In the genomic region with DNA sequence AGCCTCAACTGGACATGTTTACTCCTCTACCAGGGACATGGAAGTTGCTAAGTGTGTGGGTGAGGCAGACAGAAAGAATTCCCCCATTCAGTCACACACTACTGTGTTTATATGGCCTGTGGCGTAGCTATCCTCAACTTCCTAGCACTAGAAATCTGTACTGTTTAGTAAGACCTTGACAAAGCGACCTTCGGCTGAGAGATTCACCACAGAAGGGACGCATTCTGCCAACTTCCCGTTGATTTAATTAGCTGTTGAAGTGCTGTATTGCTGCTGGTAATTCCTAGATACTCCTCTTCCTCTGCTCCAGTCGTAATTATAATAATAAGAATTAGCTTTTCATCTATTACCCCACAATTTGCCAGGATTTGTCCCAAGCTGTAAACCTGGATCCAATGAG, we compare ENCODE assay signal across 8 mouse cellular contexts. TPM values are rescaled to one million over a fixed set of nuclear protein-coding genes. Genes with fewer than 3 reads are reported as not detected.
DNase-seq lines count a peak whose midpoint lies in the region; ATAC-seq and TF ChIP-seq lines count a peak whose summit lies in the region.

No protein-coding gene starts in this region.

- intact Hi-C loops in gastrocnemius, adult 2 months (cut with DNase I) = loop anchor here (5.0 kb wide), 1 partner anchor 41 kb away; no protein-coding TSS in a partner anchor
- intact Hi-C loops in gastrocnemius, postnatal 14 days (cut with DNase I; ENCODE audit: low total_unique reads) = loop anchor here (10.0 kb wide), 2 partner anchors 168 to 172 kb away; no protein-coding TSS in a partner anchor

- H3K4me1 ChIP-seq in forebrain, postnatal 0 days (ENCODE audit: insufficient read depth) = peaks cover 64% of the 10 kb centered on the region
- H3K4me1 ChIP-seq in liver, embryonic 16.5 days (ENCODE audit: control insufficient read depth, low read depth, low read length) = peaks cover 57% of the 10 kb centered on the region

- H3K27me3 ChIP-seq in forebrain, postnatal 0 days (ENCODE audit: insufficient read depth, low read length) = no peaks in the 10 kb centered on the region
- no peaks in the 10 kb centered on the region for H3K27me3 ChIP-seq in liver, embryonic 16.5 days (ENCODE audit: control insufficient read depth, insufficient read depth, low read depth, low read length)

- no peak for ATAC-seq in forebrain, postnatal 0 days
- no peak for ATAC-seq in liver, embryonic 16.5 days (ENCODE audit: low read depth)

- H3K9ac ChIP-seq in forebrain, postnatal 0 days = peak overlapping the region; percentile 45
- H3K9ac ChIP-seq in liver, embryonic 16.5 days (ENCODE audit: low read depth, low read length) = peak overlapping the region; percentile 93

- TF ChIP-seq CTCF in gastrocnemius, adult 2 months (IDR thresholded peaks at IDR 0.05) = no peak
- no peak for TF ChIP-seq CTCF in forebrain, postnatal 0 days (IDR thresholded peaks at IDR 0.05; ENCODE audit: low read depth)

- peak overlapping the region; percentile 96 for H3K4me3 ChIP-seq in gastrocnemius, adult 2 months
- H3K4me3 ChIP-seq in forebrain, postnatal 0 days (ENCODE audit: low read depth, low read length) = peak overlapping the region; percentile 40
- H3K4me3 ChIP-seq in liver, embryonic 16.5 days (ENCODE audit: low read depth, low read length) = peak overlapping the region; percentile 91

- no peaks in the 10 kb centered on the region for H3K9me3 ChIP-seq in forebrain, postnatal 0 days (ENCODE audit: low read length)
- no peaks in the 10 kb centered on the region for H3K9me3 ChIP-seq in liver, embryonic 16.5 days (replicated peaks; ENCODE audit: control insufficient read depth, low read length)

- H3K4me2 ChIP-seq in forebrain, postnatal 0 days (ENCODE audit: low read depth) = peak overlapping the region; percentile 86
- H3K4me2 ChIP-seq in liver, embryonic 16.5 days (ENCODE audit: low read depth, low read length) = peak overlapping the region; percentile 92

- H3K36me3 ChIP-seq in forebrain, postnatal 0 days (ENCODE audit: insufficient read depth) = peaks cover 3% of the 10 kb centered on the region
- peaks cover 5% of the 10 kb centered on the region for H3K36me3 ChIP-seq in liver, embryonic 16.5 days (ENCODE audit: control insufficient read depth, insufficient read depth)

- no peak for DNase-seq in gastrocnemius, adult 2 months
- no peak for DNase-seq in gastrocnemius, postnatal 14 days
- DNase-seq in B cell, adult 2 months = peak; percentile 24
- DNase-seq in forebrain, postnatal 0 days = peak; percentile 19
- no peak for DNase-seq in adrenal gland, postnatal 25 days
- DNase-seq in left cerebral cortex, adult 8-10 months (ENCODE audit: low spot score in 2 of 2) = no peak
- DNase-seq in adrenal gland, postnatal 36 days = no peak

- H3K27ac ChIP-seq in gastrocnemius, adult 2 months = peak overlapping the region; percentile 100
- peak overlapping the region; percentile 40; the same call in 1 of the 2 replicates for H3K27ac ChIP-seq in forebrain, postnatal 0 days (ENCODE audit: low read depth, low read length)
- H3K27ac ChIP-seq in liver, embryonic 16.5 days (ENCODE audit: low read length) = peak overlapping the region; percentile 54

- WGBS in forebrain, postnatal 0 days = 8% methylated on average over 6 of the region's 6 CpGs
- 37% methylated on average over 6 of the region's 6 CpGs for WGBS in liver, embryonic 16.5 days (ENCODE audit: insufficient replicate concordance)

RNA-seq across cellular contexts. Expression of gene Irs2, which starts 5.4 kb away (rescaled TPM):
- total RNA-seq in gastrocnemius, adult 2 months (2021) = 10 to 100 TPM; 28.2 to 44.8 TPM
- 10 to 100 TPM in 1 of 2 experiments, 1 to 10 TPM in 1; 7.9 to 12.3 TPM for total RNA-seq in gastrocnemius, postnatal 14 days (2021)
- total RNA-seq in forebrain, postnatal 0 days (2014; rRNA removed) = 28.2 and 37.3 TPM in 2 replicates
- 5.5 and 7.6 TPM in 2 replicates for polyA plus RNA-seq in forebrain, postnatal 0 days (2015; fragmentation: Nextera tagmentation; extraction: Ambion mirVana)
- 3.0 and 3.2 TPM in 2 replicates for polyA plus RNA-seq in liver, embryonic 16.5 days (2015; fragmentation: Nextera tagmentation; extraction: Ambion mirVana)
- total RNA-seq in adrenal gland, postnatal 25 days (2021) = 22.1 and 23.0 TPM in 2 replicates
- 10 to 100 TPM; 39.4 to 46.7 (median 43.6) TPM for total RNA-seq in left cerebral cortex, adult 8-10 months (2022)
- 10 to 100 TPM; 47.4 to 60.1 TPM for total RNA-seq in adrenal gland, postnatal 36 days (2021)

Comparison
In these comparisons a context has a peak if more than half of its experiments do, and no peak if none do; other contexts are left out.
1. DNase-seq: peak in B cell, adult 2 months (2 of 2) and forebrain, postnatal 0 days (single experiment); none in gastrocnemius, adult 2 months (single experiment), gastrocnemius, postnatal 14 days (single experiment), adrenal gland, postnatal 25 days (single experiment), left cerebral cortex, adult 8-10 months (0 of 2) and adrenal gland, postnatal 36 days (0 of 2).
2. H3K27ac ChIP-seq: peak in every context shown above with its lines; median percentile 100 in gastrocnemius, adult 2 months; 54 in liver, embryonic 16.5 days; 40 in forebrain, postnatal 0 days.
3. H3K4me3 ChIP-seq: peak in every context shown above with its lines; median percentile 96 in gastrocnemius, adult 2 months; 91 in liver, embryonic 16.5 days; 40 in forebrain, postnatal 0 days.